Mouse (Mus musculus): Measurements from ENCODE around the gene Lamb1. TPM values are rescaled to one million over a fixed set of nuclear protein-coding genes. Genes with fewer than 3 reads are reported as not detected.

Lamb1 gene
- total and polyA plus RNA-seq, 3 experiments: under 0.01 TPM; not detected in 2

DNA sequence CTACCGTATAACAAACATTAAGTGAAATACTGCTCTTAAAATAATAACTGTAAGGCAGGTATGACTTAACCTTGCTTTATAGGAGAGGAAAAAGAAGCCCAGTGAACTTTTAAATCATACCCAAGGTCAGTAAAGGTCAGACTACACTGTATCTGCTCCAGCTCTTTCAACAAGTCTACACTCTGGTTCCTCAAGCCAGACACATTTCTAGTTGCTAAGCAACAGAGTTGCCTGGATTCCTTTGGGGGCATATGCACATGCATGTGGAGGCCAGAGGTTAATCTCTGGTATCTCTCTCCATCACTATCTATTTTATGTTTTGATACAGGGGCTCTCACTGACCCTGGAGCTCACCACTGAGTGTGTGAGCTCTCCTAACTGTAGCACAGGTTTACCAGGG is 104.1 kb downstream of the Lamb1 start:
- no peaks in the 10 kb centered on the region for H3K4me1 ChIP-seq (ENCODE audit: control insufficient read depth in 1 of 2, insufficient read depth in 2 of 2)
- no peak overlapping the region for H3K4me2 ChIP-seq (ENCODE audit: insufficient read depth, low read depth, poor library complexity, severe bottlenecking)
- H3K79me2 ChIP-seq (replicated peaks; ENCODE audit: control insufficient read depth, extremely low read depth, insufficient read depth, poor library complexity, severe bottlenecking): no peaks in the 10 kb centered on the region
- H3K4me3 ChIP-seq (replicated peaks in 1 of 3; ENCODE audit: low read depth in 2 of 3, low read length in 2 of 3, poor library complexity in 1 of 3): no peak overlapping the region
- dilution Hi-C loops (cut with MboI; ENCODE audit: extremely low pct_ligation_motif_present, extremely low pct_unique_long_range_greater_than_20kb, low sequenced_read_pairs): no loop called here
- H3K9ac ChIP-seq (ENCODE audit: insufficient read depth, low read depth): no peak overlapping the region
- no peak for DNase-seq (ENCODE audit: extremely low read depth)
- no peaks in the 10 kb centered on the region for H3K36me3 ChIP-seq (replicated peaks in 1 of 2; ENCODE audit: control insufficient read depth in 1 of 2, insufficient read depth in 1 of 2, low read length in 1 of 2)
- in situ Hi-C loops (cut with MboI; ENCODE audit: low pct_ligation_motif_present, low pct_unique_long_range_greater_than_20kb, low sequenced_read_pairs): no loop called here
- H3K9me3 ChIP-seq (replicated peaks; ENCODE audit: low read length): no peaks in the 10 kb centered on the region
- no peaks in the 10 kb centered on the region for H3K27me3 ChIP-seq (replicated peaks)
- H3K27ac ChIP-seq (ENCODE audit: insufficient read depth, low read depth): no peak overlapping the region
- no peak for TF ChIP-seq CHD1 (IDR thresholded peaks at IDR 0.05; ENCODE audit: low read depth, low read length)
- no peak for TF ChIP-seq ETS1 (conservative IDR thresholded peaks at IDR 0.05; ENCODE audit: low read depth, low read length)
- TF ChIP-seq SIN3A (IDR thresholded peaks at IDR 0.05; ENCODE audit: low read length): no peak
- TF ChIP-seq KAT2A (IDR thresholded peaks at IDR 0.05; ENCODE audit: insufficient replicate concordance, low read length): no peak
- no peak for TF ChIP-seq MAFK (IDR thresholded peaks at IDR 0.05; ENCODE audit: insufficient replicate concordance, low read length)
- no peak for TF ChIP-seq IRF4 (IDR thresholded peaks at IDR 0.05; ENCODE audit: low read depth, low read length)
- no peak for TF ChIP-seq ZC3H11A (IDR thresholded peaks at IDR 0.05; ENCODE audit: low read depth, low read length)
- TF ChIP-seq MAX (IDR thresholded peaks at IDR 0.05; ENCODE audit: low read length): no peak
- TF ChIP-seq RAD21 (IDR thresholded peaks at IDR 0.05; ENCODE audit: low read depth, low read length): no peak
- no peak for TF ChIP-seq USF1 (IDR thresholded peaks at IDR 0.05; ENCODE audit: low read depth, low read length)
- TF ChIP-seq EP300 (IDR thresholded peaks at IDR 0.05; ENCODE audit: low read length): no peak
- no peak for TF ChIP-seq ZNF384 (IDR thresholded peaks at IDR 0.05; ENCODE audit: low read depth, low read length)
- no peak for TF ChIP-seq MAZ (IDR thresholded peaks at IDR 0.05; ENCODE audit: low read depth, low read length)
- TF ChIP-seq SMC3 (IDR thresholded peaks at IDR 0.05; ENCODE audit: low read depth, low read length): no peak
- TF ChIP-seq TBP (conservative IDR thresholded peaks at IDR 0.05; ENCODE audit: low read depth, low read length): no peak
- TF ChIP-seq ZMIZ1 (IDR thresholded peaks at IDR 0.05; ENCODE audit: low read depth, low read length): no peak
- TF ChIP-seq CHD2 (IDR thresholded peaks at IDR 0.05; ENCODE audit: low read length): no peak
- no peak for TF ChIP-seq POLR2A (IDR thresholded peaks at IDR 0.05; ENCODE audit: low read depth, low read length)

DNA sequence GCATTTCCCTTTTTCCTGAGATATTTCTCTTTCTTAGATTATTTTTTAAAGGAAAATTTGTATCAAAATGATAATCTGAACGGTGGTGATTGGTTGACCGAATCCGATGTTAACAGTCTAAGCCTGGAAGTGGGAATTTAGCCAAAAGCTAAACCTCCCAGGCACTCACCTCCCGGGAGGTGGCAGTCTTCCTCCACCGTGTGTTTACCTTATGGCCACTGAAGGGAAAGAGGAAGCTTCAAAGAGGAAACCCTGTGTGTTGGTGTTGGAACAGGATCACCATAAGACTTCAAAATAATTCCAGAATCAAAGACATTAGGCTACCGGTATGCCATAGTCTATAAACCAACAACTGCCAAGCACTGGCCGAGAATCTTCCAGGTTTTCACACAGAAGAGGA is 104.6 kb downstream of the Lamb1 start:
- in situ Hi-C loops (cut with MboI; ENCODE audit: low pct_ligation_motif_present, low pct_unique_long_range_greater_than_20kb, low sequenced_read_pairs) (no loop called here), dilution Hi-C loops (cut with MboI; ENCODE audit: extremely low pct_ligation_motif_present, extremely low pct_unique_long_range_greater_than_20kb, low sequenced_read_pairs) (no loop called here)
- Histone ChIP-seq H3K27ac (ENCODE audit: insufficient read depth, low read depth) (no peak overlapping the region), H3K36me3 (replicated peaks in 1 of 2; ENCODE audit: control insufficient read depth in 1 of 2, insufficient read depth in 1 of 2, low read length in 1 of 2) (no peaks in the 10 kb centered on the region), H3K4me3 (replicated peaks in 1 of 3; ENCODE audit: low read depth in 2 of 3, low read length in 2 of 3, poor library complexity in 1 of 3) (no peak overlapping the region), H3K4me2 (ENCODE audit: insufficient read depth, low read depth, poor library complexity, severe bottlenecking) (no peak overlapping the region), H3K27me3 (replicated peaks) (no peaks in the 10 kb centered on the region), H3K9ac (ENCODE audit: insufficient read depth, low read depth) (no peak overlapping the region), H3K79me2 (replicated peaks; ENCODE audit: control insufficient read depth, extremely low read depth, insufficient read depth, poor library complexity, severe bottlenecking) (no peaks in the 10 kb centered on the region), H3K4me1 (ENCODE audit: control insufficient read depth in 1 of 2, insufficient read depth in 2 of 2) (peaks cover 0 to 3% of the 10 kb centered on the region in 2 experiments; a peak in 1 of 4 replicates), H3K9me3 (replicated peaks; ENCODE audit: low read length) (no peaks in the 10 kb centered on the region)
- DNase-seq (ENCODE audit: extremely low read depth): no peak
- no peak for TF ChIP-seq CHD1 (IDR thresholded peaks at IDR 0.05; ENCODE audit: low read depth, low read length)
- peak; percentile 29 for TF ChIP-seq RAD21 (IDR thresholded peaks at IDR 0.05; ENCODE audit: low read depth, low read length)
- TF ChIP-seq UBTF (IDR thresholded peaks at IDR 0.05; ENCODE audit: low read depth, low read length): no peak
- peak in 1 of 2 experiments; percentile 21; a peak in 2 of 4 replicates for TF ChIP-seq CTCF (conservative IDR thresholded peaks at IDR 0.05 in 1 of 2, IDR thresholded peaks at IDR 0.05 in 1 of 2; ENCODE audit: low read depth in 2 of 2, low read length in 2 of 2)
